Mouse (Mus musculus) hindbrain, embryonic 11.5 days (tissue): ENCODE results near the gene Fbxo7. TPM values are rescaled to one million over a fixed set of nuclear protein-coding genes. Genes with fewer than 3 reads are reported as not detected.
A peak's percentile ranks its signal among the peaks of the same experiment; 100 is the strongest.

Experiments
- ATAC-seq: fragments of 200-750 bp; cut with Nextera tagmentation; 2 replicates; pipeline ENCODE4 v1.8.0; 2017; ENCODE audit warnings: mild to moderate bottlenecking, moderate TSS enrichment, moderate library complexity; ENCODE audit not compliant: low FRiP score
- DNase-seq: peaks from one replicate; pipeline ENCODE4 v3.0.0-alpha.2; 2015; ENCODE audit warnings: low spot score
- H3K27ac ChIP-seq: fragments of 300-500 bp; sonication (generic); 2 replicates; pipeline ENCODE4 v1.5.1; 2014; ENCODE audit warnings: mild to moderate bottlenecking, low read depth, low read length
- H3K27me3 ChIP-seq: fragments of 300-500 bp; sonication (generic); 2 replicates; pipeline ENCODE4 v1.6.1; 2014; ENCODE audit warnings: mild to moderate bottlenecking, low read length, moderate library complexity, mixed read lengths; ENCODE audit not compliant: control insufficient read depth, insufficient read depth
- H3K36me3 ChIP-seq: fragments of 300-500 bp; sonication (generic); 2 replicates; pipeline ENCODE4 v1.6.1; 2014; ENCODE audit warnings: mild to moderate bottlenecking, low read length, moderate library complexity, mixed read lengths; ENCODE audit not compliant: control insufficient read depth, insufficient read depth
- H3K4me1 ChIP-seq: fragments of 300-500 bp; sonication (generic); replicated peaks from 2 replicates; pipeline ENCODE4 v1.6.1; 2014; ENCODE audit warnings: low read length, mixed read lengths; ENCODE audit not compliant: control insufficient read depth, insufficient read depth
- H3K4me2 ChIP-seq: fragments of 300-500 bp; sonication (generic); replicated peaks from 2 replicates; pipeline ENCODE4 v1.6.1; 2014; ENCODE audit warnings: mild to moderate bottlenecking, low read depth, low read length
- H3K4me3 ChIP-seq: fragments of 300-500 bp; sonication (generic); 2 replicates; pipeline ENCODE4 v1.5.1; 2014; ENCODE audit warnings: low read depth, low read length
- H3K9ac ChIP-seq: fragments of 300-500 bp; sonication (generic); 2 replicates; pipeline ENCODE4 v1.6.1; 2014; ENCODE audit warnings: low read depth, low read length
- H3K9me3 ChIP-seq: fragments of 300-500 bp; sonication (generic); 2 replicates; pipeline ENCODE4 v1.6.1; 2016; ENCODE audit warnings: low read length; ENCODE audit not compliant: control insufficient read depth
- WGBS: fragments of 180-500 bp; shearing (Covaris S2); extraction: QIAGEN DNeasy Blood & Tissue Kit; methylation state at CpG from one replicate; pipeline ENCODE4 v1.1.7; 2014; 5-methylcytosine and 5-hydroxymethylcytosine counted together
- polyA plus RNA-seq: library from polyadenylated mRNA; unstranded; fragments of >200 nt; fragmentation: Nextera tagmentation; extraction: Ambion mirVana; gene quantifications from 2 replicates; pipeline ENCODE4 v1.2.1, GENCODE M21; 2014

Fbxo7 gene
- polyA plus RNA-seq, 1 experiment from 2014 or later, result 18.1 TPM

GRCm38 (mm10) chr10:86063018-86063384 is 41.2 kb downstream of the Fbxo7 start:
- Histone ChIP-seq H3K9ac (no peak overlapping the region), H3K27ac (no peak overlapping the region), H3K4me2 (no peak overlapping the region), H3K9me3 (no peaks in the 10 kb centered on the region), H3K36me3 (no peaks in the 10 kb centered on the region), H3K4me3 (no peak overlapping the region), H3K4me1 (no peaks in the 10 kb centered on the region), H3K27me3 (no peaks in the 10 kb centered on the region)
- WGBS, result 95% methylated on average over 8 of the region's 8 CpGs
- no peak for DNase-seq
- ATAC-seq, result no peak

- Histone ChIP-seq H3K27ac (no peak overlapping the region), H3K4me1 (no peaks in the 10 kb centered on the region), H3K4me2 (no peak overlapping the region), H3K9me3 (no peaks in the 10 kb centered on the region), H3K36me3 (no peaks in the 10 kb centered on the region), H3K27me3 (no peaks in the 10 kb centered on the region), H3K9ac (no peak overlapping the region), H3K4me3 (no peak overlapping the region)
- 4% methylated on average over 4 of the region's 4 CpGs for WGBS
- peak; percentile 76 for ATAC-seq
- peak; percentile 86 for DNase-seq
Observed at GRCm38 (mm10) chr10:86064937-86065336, 43.2 kb downstream of the Fbxo7 start.

- Histone ChIP-seq H3K9ac (no peak overlapping the region), H3K4me1 (no peaks in the 10 kb centered on the region), H3K27me3 (no peaks in the 10 kb centered on the region), H3K4me2 (no peak overlapping the region), H3K36me3 (no peaks in the 10 kb centered on the region), H3K4me3 (no peak overlapping the region), H3K9me3 (no peaks in the 10 kb centered on the region), H3K27ac (no peak overlapping the region)
- ATAC-seq, result no peak
- DNase-seq, result no peak
- WGBS, result 89% methylated on average over 1 of the region's 1 CpGs
Observed at GRCm38 (mm10) chr10:86065661-86066060, 43.9 kb downstream of the Fbxo7 start.

- ATAC-seq, result no peak
- H3K9me3 ChIP-seq, result no peaks in the 10 kb centered on the region
- no peak overlapping the region for H3K9ac ChIP-seq
- no peak overlapping the region for H3K27ac ChIP-seq
- no peaks in the 10 kb centered on the region for H3K4me1 ChIP-seq
- H3K4me2 ChIP-seq, result no peak overlapping the region
- WGBS, result 78% methylated on average over 5 of the region's 5 CpGs
- no peak for DNase-seq
- no peak overlapping the region for H3K4me3 ChIP-seq
- H3K36me3 ChIP-seq, result no peaks in the 10 kb centered on the region
- H3K27me3 ChIP-seq, result no peaks in the 10 kb centered on the region
Observed at GRCm38 (mm10) chr10:86066651-86067050, 44.9 kb downstream of the Fbxo7 start.

- no peak overlapping the region for H3K27ac ChIP-seq
- WGBS, result 74% methylated on average over 10 of the region's 10 CpGs
- no peaks in the 10 kb centered on the region for H3K36me3 ChIP-seq
- no peaks in the 10 kb centered on the region for H3K4me1 ChIP-seq
- no peak for DNase-seq
- H3K9ac ChIP-seq, result no peak overlapping the region
- H3K4me2 ChIP-seq, result no peak overlapping the region
- no peaks in the 10 kb centered on the region for H3K27me3 ChIP-seq
- H3K9me3 ChIP-seq, result no peaks in the 10 kb centered on the region
- H3K4me3 ChIP-seq, result no peak overlapping the region
- no peak for ATAC-seq
Observed at GRCm38 (mm10) chr10:86067911-86068310, 46.1 kb downstream of the Fbxo7 start.

GRCm38 (mm10) chr10:86069341-86069740 is 47.6 kb downstream of the Fbxo7 start:
- H3K27ac ChIP-seq, result 0 out of 2 replicates have a peak overlapping the region, but pooled peaks have one; percentile 27
- H3K27me3 ChIP-seq, result no peaks in the 10 kb centered on the region
- no peak overlapping the region for H3K4me2 ChIP-seq
- H3K4me3 ChIP-seq, result no peak overlapping the region
- H3K9me3 ChIP-seq, result no peaks in the 10 kb centered on the region
- H3K9ac ChIP-seq, result no peak overlapping the region
- peak; percentile 76 for ATAC-seq
- 25% methylated on average over 3 of the region's 3 CpGs for WGBS
- peak; percentile 36 for DNase-seq
- H3K4me1 ChIP-seq, result no peaks in the 10 kb centered on the region
- no peaks in the 10 kb centered on the region for H3K36me3 ChIP-seq

- Histone ChIP-seq H3K36me3 (no peaks in the 10 kb centered on the region), H3K27ac (no peak overlapping the region), H3K9ac (no peak overlapping the region), H3K4me1 (no peaks in the 10 kb centered on the region), H3K9me3 (no peaks in the 10 kb centered on the region), H3K4me3 (no peak overlapping the region), H3K27me3 (no peaks in the 10 kb centered on the region), H3K4me2 (no peak overlapping the region)
- WGBS, result 84% methylated on average over 3 of the region's 3 CpGs
- no peak for DNase-seq
- ATAC-seq, result no peak
Observed at GRCm38 (mm10) chr10:86070751-86071150, 49.0 kb downstream of the Fbxo7 start.

- DNase-seq (no peak), ATAC-seq (no peak)
- no peak overlapping the region for H3K27ac ChIP-seq
- no peaks in the 10 kb centered on the region for H3K27me3 ChIP-seq
- H3K9ac ChIP-seq, result no peak overlapping the region
- no peaks in the 10 kb centered on the region for H3K36me3 ChIP-seq
- H3K4me1 ChIP-seq, result no peaks in the 10 kb centered on the region
- no peaks in the 10 kb centered on the region for H3K9me3 ChIP-seq
- no peak overlapping the region for H3K4me2 ChIP-seq
- no peak overlapping the region for H3K4me3 ChIP-seq
- 81% methylated on average over 4 of the region's 4 CpGs for WGBS
Observed at GRCm38 (mm10) chr10:86074134-86074533, 52.4 kb downstream of the Fbxo7 start.

- no peaks in the 10 kb centered on the region for H3K4me1 ChIP-seq
- ATAC-seq, result no peak
- H3K4me3 ChIP-seq, result no peak overlapping the region
- WGBS, result 88% methylated on average over 9 of the region's 9 CpGs
- DNase-seq, result no peak
- no peak overlapping the region for H3K9ac ChIP-seq
- H3K27me3 ChIP-seq, result no peaks in the 10 kb centered on the region
- no peak overlapping the region for H3K4me2 ChIP-seq
- no peaks in the 10 kb centered on the region for H3K36me3 ChIP-seq
- H3K27ac ChIP-seq, result no peak overlapping the region
- H3K9me3 ChIP-seq, result no peaks in the 10 kb centered on the region
Observed at GRCm38 (mm10) chr10:86074971-86075711, 53.4 kb downstream of the Fbxo7 start.
